Mouse (Mus musculus) testis, adult 2 months (tissue): ENCODE data around the gene Nelfa.

ENCODE experiments used
- CTCF ChIP-seq: fragments of 200-500 bp; IDR thresholded peaks from 2 replicates; pipeline ENCODE4 v1.5.1; 2012; ENCODE audit warnings: low read depth, mild to moderate bottlenecking, inconsistent platforms, low read length, moderate library complexity; ENCODE audit not compliant: control insufficient read depth, insufficient read depth, insufficient replicate concordance
- POLR2A ChIP-seq: fragments of 200-500 bp; IDR thresholded peaks from 2 replicates; pipeline ENCODE4 v1.6.1; 2012; ENCODE audit warnings: low read depth, mild to moderate bottlenecking, inconsistent platforms, low read length, moderate library complexity; ENCODE audit not compliant: control insufficient read depth

- TF ChIP-seq POLR2A (no peak), CTCF (no peak)
Measured at GRCm38 (mm10) chr5:33920037-33920436, 16.2 kb downstream of the Nelfa start.
